Mouse (Mus musculus): Measurements from ENCODE around the gene Deaf1.

- no peak for TF ChIP-seq CTCF (IDR thresholded peaks at IDR 0.05; ENCODE audit: low read depth)
- TF ChIP-seq EP300 (IDR thresholded peaks at IDR 0.05; ENCODE audit: low read depth), result no peak
Observed at GRCm38 (mm10) chr7:141314416-141314815, 13.1 kb downstream of the Deaf1 start.
